Mouse (Mus musculus) spleen, postnatal 10 days (tissue): ENCODE results near the gene Atmin.

Source experiments
- DNase-seq, 2 experiments: peaks; one replicate each; pipeline ENCODE4 v3.0.0; 2021 to 2022; ENCODE audit warnings: low spot score in 2 of 2

Gene Atmin

GRCm38 (mm10) chr8:116951369-116951768, 8.2 kb downstream of the Atmin start:
- DNase-seq = no peak

- no peak for DNase-seq
Observed at GRCm38 (mm10) chr8:116951778-116952177, 8.6 kb downstream of the Atmin start.

- DNase-seq = no peak
Observed at GRCm38 (mm10) chr8:116952428-116952827, 9.2 kb downstream of the Atmin start.

- no peak for DNase-seq
Observed at GRCm38 (mm10) chr8:116954415-116954814, 11.2 kb downstream of the Atmin start.

- no peak for DNase-seq
Observed at GRCm38 (mm10) chr8:116969531-116969930, 26.3 kb downstream of the Atmin start.

GRCm38 (mm10) chr8:116975066-116975465, 31.9 kb downstream of the Atmin start:
- no peak for DNase-seq

- no peak for DNase-seq
Observed at GRCm38 (mm10) chr8:116975606-116976005, 32.4 kb downstream of the Atmin start.

- no peak for DNase-seq
Observed at GRCm38 (mm10) chr8:116978052-116978451, 34.9 kb downstream of the Atmin start.

GRCm38 (mm10) chr8:116978631-116979256, 35.6 kb downstream of the Atmin start, which contains the start of gene 1700030J22Rik:
TSS of gene 1700030J22Rik (minus strand) at chr8:116978959.
- peak; percentile 95 to 99 for DNase-seq

- peak; percentile 33 to 79 for DNase-seq
Observed at GRCm38 (mm10) chr8:116980117-116980516, 36.9 kb downstream of the Atmin start.

- no peak for DNase-seq
Observed at GRCm38 (mm10) chr8:116989842-116990241, 46.6 kb downstream of the Atmin start.

- no peak for DNase-seq
Observed at GRCm38 (mm10) chr8:116991241-116991640, 48.0 kb downstream of the Atmin start.

GRCm38 (mm10) chr8:116992176-116992971, 49.2 kb downstream of the Atmin start:
- DNase-seq = peak in 1 of 2 experiments; percentile 21

- peak; percentile 88 to 97 for DNase-seq
Observed at GRCm38 (mm10) chr8:116993095-116993867, 50.1 kb downstream of the Atmin start, which contains the start of gene Gcsh. TSS of gene Gcsh (minus strand) at chr8:116993537.

- DNase-seq = no peak
Observed at GRCm38 (mm10) chr8:116994016-116994716, 51.0 kb downstream of the Atmin start.
